17 mouse cellular contexts compared by ENCODE assay signal in the genomic region with DNA sequence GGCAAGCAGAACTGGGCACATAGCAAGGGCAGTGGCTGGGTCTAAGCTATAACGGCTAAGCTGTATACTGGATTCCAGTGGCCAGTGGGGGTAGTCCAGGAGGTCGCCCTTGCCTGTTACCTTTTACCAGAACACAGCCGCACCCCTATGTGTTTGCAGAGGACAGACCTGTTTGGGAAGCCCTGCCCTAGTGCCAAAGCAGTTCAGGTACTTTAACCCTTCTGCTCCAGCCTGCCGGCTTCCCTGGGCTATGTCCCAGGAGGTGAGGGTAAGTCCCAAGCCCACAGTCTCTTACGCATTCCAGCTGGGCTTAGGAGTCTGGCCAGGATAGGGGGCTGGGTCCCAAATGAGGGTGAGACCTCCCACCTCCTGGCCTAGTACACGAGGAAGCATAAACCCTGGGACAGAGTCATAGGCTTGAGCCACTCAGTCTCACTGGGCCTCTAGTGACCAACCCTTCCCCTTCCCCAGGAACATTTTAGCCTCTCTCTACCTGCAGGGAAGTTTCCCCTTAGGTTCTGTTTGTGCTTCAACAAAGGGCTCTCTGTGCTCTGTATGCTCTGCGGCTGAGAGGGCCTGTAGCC. TPM values are rescaled to one million over a fixed set of nuclear protein-coding genes. Genes with fewer than 3 reads are reported as not detected.
DNase-seq lines count a peak whose midpoint lies in the region; ATAC-seq and TF ChIP-seq lines count a peak whose summit lies in the region.
"Had no signal": no experiment of that assay in that cellular context is flagged by ENCODE, and none has a peak within 500 bp of the region (broad histone marks: within the 10 kb centered on the region; RNA-seq: fewer than 3 reads in every experiment).

No protein-coding gene starts in this region.

- H3K9ac ChIP-seq in heart, adult 2 months (ENCODE audit: low read depth, low read length), result no peak overlapping the region
- no peak overlapping the region for H3K9ac ChIP-seq in lung, embryonic 15.5 days
- no peak overlapping the region for H3K9ac ChIP-seq in intestine, embryonic 15.5 days
- no peak overlapping the region for H3K9ac ChIP-seq in liver, embryonic 16.5 days (ENCODE audit: low read depth, low read length)
- H3K9ac ChIP-seq in midbrain, embryonic 15.5 days, result no peak overlapping the region
- H3K9ac ChIP-seq: hindbrain, embryonic 15.5 days; neural tube, embryonic 15.5 days had no signal

- H3K4me3 ChIP-seq in heart, adult 2 months, result no peak overlapping the region
- no peak overlapping the region for H3K4me3 ChIP-seq in lung, embryonic 15.5 days
- no peak overlapping the region for H3K4me3 ChIP-seq in intestine, embryonic 15.5 days (replicated peaks)
- H3K4me3 ChIP-seq in liver, embryonic 16.5 days (ENCODE audit: low read depth, low read length), result no peak overlapping the region
- no peak overlapping the region for H3K4me3 ChIP-seq in midbrain, embryonic 15.5 days
- H3K4me3 ChIP-seq: embryonic facial prominence, embryonic 12.5 days; hindbrain, embryonic 15.5 days; neural tube, embryonic 15.5 days had no signal

- TF ChIP-seq CTCF in heart, adult 2 months (IDR thresholded peaks at IDR 0.05), result no peak

- peak overlapping the region; percentile 98 for H3K27ac ChIP-seq in heart, adult 2 months
- H3K27ac ChIP-seq in lung, embryonic 15.5 days, result peak overlapping the region; percentile 51
- no peak overlapping the region for H3K27ac ChIP-seq in intestine, embryonic 15.5 days
- no peak overlapping the region for H3K27ac ChIP-seq in liver, embryonic 16.5 days (ENCODE audit: low read length)
- H3K27ac ChIP-seq in midbrain, embryonic 15.5 days, result no peak overlapping the region
- H3K27ac ChIP-seq: embryonic facial prominence, embryonic 12.5 days; hindbrain, embryonic 15.5 days; neural tube, embryonic 15.5 days had no signal

- peaks cover 55% of the 10 kb centered on the region for H3K4me1 ChIP-seq in heart, adult 2 months (ENCODE audit: control insufficient read depth, insufficient read depth, low read length)
- H3K4me1 ChIP-seq in lung, embryonic 15.5 days, result peaks cover 47% of the 10 kb centered on the region
- peaks cover 10% of the 10 kb centered on the region; the same call in 1 of the 2 replicates for H3K4me1 ChIP-seq in intestine, embryonic 15.5 days (replicated peaks)
- peaks cover 28% of the 10 kb centered on the region for H3K4me1 ChIP-seq in liver, embryonic 16.5 days (ENCODE audit: control insufficient read depth, low read depth, low read length)
- peaks cover 7% of the 10 kb centered on the region for H3K4me1 ChIP-seq in midbrain, embryonic 15.5 days

- 49% methylated on average over 7 of the region's 7 CpGs for WGBS in heart, adult 2 months
- WGBS in lung, embryonic 15.5 days, result 52% methylated on average over 7 of the region's 7 CpGs
- 44% methylated on average over 7 of the region's 7 CpGs for WGBS in intestine, embryonic 15.5 days
- 73% methylated on average over 7 of the region's 7 CpGs for WGBS in liver, embryonic 16.5 days (ENCODE audit: insufficient replicate concordance)
- 77% methylated on average over 7 of the region's 7 CpGs for WGBS in midbrain, embryonic 15.5 days

- ATAC-seq in lung, embryonic 15.5 days (ENCODE audit: borderline replicate concordance, extremely low read depth, low FRiP score, low TSS enrichment), result no peak
- peak; percentile 28; the same call in 1 of the 2 replicates for ATAC-seq in intestine, embryonic 15.5 days
- peak; percentile 39 for ATAC-seq in liver, embryonic 16.5 days (ENCODE audit: low read depth)
- no peak for ATAC-seq in midbrain, embryonic 15.5 days (replicated peaks)
- ATAC-seq: forebrain, embryonic 16.5 days had no signal

- H3K4me2 ChIP-seq in lung, embryonic 15.5 days, result no peak overlapping the region
- H3K4me2 ChIP-seq in intestine, embryonic 15.5 days (replicated peaks), result 0 out of 2 replicates have a peak overlapping the region, but pooled peaks have one; percentile 9
- H3K4me2 ChIP-seq in liver, embryonic 16.5 days (ENCODE audit: low read depth, low read length), result no peak overlapping the region
- no peak overlapping the region for H3K4me2 ChIP-seq in midbrain, embryonic 15.5 days
- H3K4me2 ChIP-seq: embryonic facial prominence, embryonic 12.5 days; hindbrain, embryonic 15.5 days; neural tube, embryonic 15.5 days had no signal

- H3K9me3 ChIP-seq in lung, embryonic 15.5 days, result no peaks in the 10 kb centered on the region
- no peaks in the 10 kb centered on the region for H3K9me3 ChIP-seq in intestine, embryonic 15.5 days
- H3K9me3 ChIP-seq in liver, embryonic 16.5 days (replicated peaks; ENCODE audit: control insufficient read depth, low read length), result no peaks in the 10 kb centered on the region
- no peaks in the 10 kb centered on the region for H3K9me3 ChIP-seq in midbrain, embryonic 15.5 days
- H3K9me3 ChIP-seq: embryonic facial prominence, embryonic 12.5 days; hindbrain, embryonic 15.5 days; neural tube, embryonic 15.5 days had no signal

- TF ChIP-seq EP300 in heart, adult 2 months (IDR thresholded peaks at IDR 0.05; ENCODE audit: insufficient read depth, low read depth, low read length), result no peak

- intact Hi-C loops in heart, adult 2 months (cut with DNase I), result no loop called here
- intact Hi-C loops in heart, postnatal 14 days (cut with DNase I), result no loop called here

- TF ChIP-seq POLR2A in heart, adult 2 months (IDR thresholded peaks at IDR 0.05; ENCODE audit: insufficient read depth, low read depth, low read length), result no peak

- peaks cover 10% of the 10 kb centered on the region for H3K79me2 ChIP-seq in heart, adult 2 months (replicated peaks; ENCODE audit: control insufficient read depth, insufficient read depth, low read length)

- peaks cover 53% of the 10 kb centered on the region for H3K36me3 ChIP-seq in heart, adult 2 months (ENCODE audit: control insufficient read depth, insufficient read depth, low read length)
- peaks cover 42% of the 10 kb centered on the region for H3K36me3 ChIP-seq in lung, embryonic 15.5 days
- peaks cover 22% of the 10 kb centered on the region for H3K36me3 ChIP-seq in intestine, embryonic 15.5 days
- peaks cover 22% of the 10 kb centered on the region for H3K36me3 ChIP-seq in liver, embryonic 16.5 days (ENCODE audit: control insufficient read depth, insufficient read depth)
- H3K36me3 ChIP-seq in midbrain, embryonic 15.5 days (replicated peaks), result peaks cover 28% of the 10 kb centered on the region

- H3K27me3 ChIP-seq in heart, adult 2 months (ENCODE audit: control insufficient read depth, insufficient read depth, low read length), result no peaks in the 10 kb centered on the region
- no peaks in the 10 kb centered on the region for H3K27me3 ChIP-seq in lung, embryonic 15.5 days
- no peaks in the 10 kb centered on the region for H3K27me3 ChIP-seq in intestine, embryonic 15.5 days (replicated peaks)
- no peaks in the 10 kb centered on the region for H3K27me3 ChIP-seq in liver, embryonic 16.5 days (ENCODE audit: control insufficient read depth, insufficient read depth, low read depth, low read length)
- H3K27me3 ChIP-seq in midbrain, embryonic 15.5 days (replicated peaks), result no peaks in the 10 kb centered on the region
- H3K27me3 ChIP-seq: embryonic facial prominence, embryonic 12.5 days; hindbrain, embryonic 15.5 days; neural tube, embryonic 15.5 days had no signal

- DNase-seq in heart, adult 2 months, result peak in 1 of 2 experiments; percentile 38
- DNase-seq in heart, postnatal 14 days, result no peak
- DNase-seq in lung, postnatal 4 days, result no peak
- DNase-seq in left cerebral cortex, adult 18-20 months (ENCODE audit: low spot score in 2 of 2), result no peak
- DNase-seq: layer of hippocampus, adult 9-11 months; lung, postnatal 14 days had no signal

RNA-seq across cellular contexts. Expression of gene Gm28035, which starts 4.3 kb away (rescaled TPM):
- 1 to 10 TPM; 4.6 to 6.0 TPM for total RNA-seq in heart, adult 2 months (2021)
- polyA plus RNA-seq in heart, adult 2 months (2012; rRNA removed), result 7.6 and 14.7 TPM in 2 replicates
- total RNA-seq in heart, postnatal 14 days (2021), result 1 to 10 TPM; 4.1 to 4.6 TPM
- polyA plus RNA-seq in lung, embryonic 15.5 days (2015; fragmentation: Nextera tagmentation; extraction: Ambion mirVana), result 0.10 and 0.25 TPM in 2 replicates
- polyA plus RNA-seq in intestine, embryonic 15.5 days (2015; fragmentation: Nextera tagmentation; extraction: Ambion mirVana), result 0.21 and 0.29 TPM in 2 replicates
- polyA plus RNA-seq in liver, embryonic 16.5 days (2015; fragmentation: Nextera tagmentation; extraction: Ambion mirVana), result 0.14 and 0.15 TPM in 2 replicates
- polyA plus RNA-seq in midbrain, embryonic 15.5 days (2015; fragmentation: Nextera tagmentation; extraction: Ambion mirVana), result 0.31 and 0.38 TPM in 2 replicates
- 10 to 100 TPM in 1 of 2 experiments, 1 to 10 TPM in 1; 9.5 to 10.3 TPM for total RNA-seq in left cerebral cortex, adult 18-20 months (2021)
- total RNA-seq: granulocyte monocyte progenitor cell, adult 5-6 weeks had no signal

RNA-seq across cellular contexts. Expression of gene Lrrc8a, which starts 7.2 kb away (rescaled TPM):
- 10 to 100 TPM; 68.2 to 83.3 TPM for total RNA-seq in heart, adult 2 months (2021)
- 46.4 and 49.1 TPM in 2 replicates for polyA plus RNA-seq in heart, adult 2 months (2012; rRNA removed)
- total RNA-seq in heart, postnatal 14 days (2021), result 10 to 100 TPM; 90.1 to 90.5 TPM
- 39.1 and 40.9 TPM in 2 replicates for polyA plus RNA-seq in lung, embryonic 15.5 days (2015; fragmentation: Nextera tagmentation; extraction: Ambion mirVana)
- 37.0 and 37.7 TPM in 2 replicates for polyA plus RNA-seq in intestine, embryonic 15.5 days (2015; fragmentation: Nextera tagmentation; extraction: Ambion mirVana)
- 11.2 and 11.9 TPM in 2 replicates for polyA plus RNA-seq in liver, embryonic 16.5 days (2015; fragmentation: Nextera tagmentation; extraction: Ambion mirVana)
- polyA plus RNA-seq in midbrain, embryonic 15.5 days (2015; fragmentation: Nextera tagmentation; extraction: Ambion mirVana), result 62.5 and 62.7 TPM in 2 replicates
- total RNA-seq in left cerebral cortex, adult 18-20 months (2021), result 10 to 100 TPM; 58.2 to 62.6 TPM

RNA-seq across cellular contexts. Expression of gene Phyhd1, which starts 21.3 kb away (rescaled TPM):
- total RNA-seq in heart, adult 2 months (2021), result 100 to 1,000 TPM; 112 to 148 TPM
- 108 and 180 TPM in 2 replicates for polyA plus RNA-seq in heart, adult 2 months (2012; rRNA removed)
- 10 to 100 TPM; 50.1 to 66.9 TPM for total RNA-seq in heart, postnatal 14 days (2021)
- polyA plus RNA-seq in lung, embryonic 15.5 days (2015; fragmentation: Nextera tagmentation; extraction: Ambion mirVana), result 7.1 and 7.3 TPM in 2 replicates
- polyA plus RNA-seq in intestine, embryonic 15.5 days (2015; fragmentation: Nextera tagmentation; extraction: Ambion mirVana), result 9.8 and 11.5 TPM in 2 replicates
- polyA plus RNA-seq in liver, embryonic 16.5 days (2015; fragmentation: Nextera tagmentation; extraction: Ambion mirVana), result 14.4 and 16.0 TPM in 2 replicates
- 7.0 and 7.3 TPM in 2 replicates for polyA plus RNA-seq in midbrain, embryonic 15.5 days (2015; fragmentation: Nextera tagmentation; extraction: Ambion mirVana)
- total RNA-seq in left cerebral cortex, adult 18-20 months (2021), result 10 to 100 TPM; 17.7 to 19.6 TPM

RNA-seq across cellular contexts. Expression of gene Gm28038, which starts 36.2 kb away (rescaled TPM):
- total RNA-seq in heart, adult 2 months (2021), result 1 to 10 TPM; 2.6 to 6.3 TPM
- not detected in 2 replicates for polyA plus RNA-seq in heart, adult 2 months (2012; rRNA removed)
- total RNA-seq in heart, postnatal 14 days (2021), result 1 to 10 TPM in 1 of 2 experiments, not detected in 1; 2.2 TPM
- not detected in 2 replicates for polyA plus RNA-seq in lung, embryonic 15.5 days (2015; fragmentation: Nextera tagmentation; extraction: Ambion mirVana)
- polyA plus RNA-seq in intestine, embryonic 15.5 days (2015; fragmentation: Nextera tagmentation; extraction: Ambion mirVana), result not detected in 2 replicates
- not detected in 2 replicates for polyA plus RNA-seq in liver, embryonic 16.5 days (2015; fragmentation: Nextera tagmentation; extraction: Ambion mirVana)
- not detected in 2 replicates for polyA plus RNA-seq in midbrain, embryonic 15.5 days (2015; fragmentation: Nextera tagmentation; extraction: Ambion mirVana)
- not detected for total RNA-seq in left cerebral cortex, adult 18-20 months (2021)
- total RNA-seq: midbrain, postnatal 0 days had no signal
- polyA plus RNA-seq: embryonic facial prominence, embryonic 12.5 days; forebrain, embryonic 16.5 days; hindbrain, embryonic 15.5 days; midbrain, postnatal 0 days; neural tube, embryonic 15.5 days; thymus, postnatal 0 days had no signal

RNA-seq across cellular contexts. Expression of gene Kyat1, which starts 39.0 kb away (rescaled TPM):
- total RNA-seq in heart, adult 2 months (2021), result 10 to 100 TPM; 32.1 to 35.7 TPM
- polyA plus RNA-seq in heart, adult 2 months (2012; rRNA removed), result 57.5 and 68.6 TPM in 2 replicates
- total RNA-seq in heart, postnatal 14 days (2021), result 10 to 100 TPM; 48.4 to 49.2 TPM
- 10.6 and 11.3 TPM in 2 replicates for polyA plus RNA-seq in lung, embryonic 15.5 days (2015; fragmentation: Nextera tagmentation; extraction: Ambion mirVana)
- polyA plus RNA-seq in intestine, embryonic 15.5 days (2015; fragmentation: Nextera tagmentation; extraction: Ambion mirVana), result 18.4 and 19.6 TPM in 2 replicates
- 13.1 and 14.2 TPM in 2 replicates for polyA plus RNA-seq in liver, embryonic 16.5 days (2015; fragmentation: Nextera tagmentation; extraction: Ambion mirVana)
- 15.0 and 16.8 TPM in 2 replicates for polyA plus RNA-seq in midbrain, embryonic 15.5 days (2015; fragmentation: Nextera tagmentation; extraction: Ambion mirVana)
- total RNA-seq in left cerebral cortex, adult 18-20 months (2021), result 10 to 100 TPM; 13.9 to 14.1 TPM

Comparison
In these comparisons a context has a peak if more than half of its experiments do, and no peak if none do; other contexts are left out.
1. H3K27ac ChIP-seq: peak in heart, adult 2 months (single experiment) and lung, embryonic 15.5 days (single experiment); none in intestine, embryonic 15.5 days (single experiment), liver, embryonic 16.5 days (single experiment) and midbrain, embryonic 15.5 days (single experiment).
2. ATAC-seq: peak in intestine, embryonic 15.5 days (single experiment) and liver, embryonic 16.5 days (single experiment); none in lung, embryonic 15.5 days (single experiment) and midbrain, embryonic 15.5 days (single experiment).